Mouse (Mus musculus) liver, embryonic 12.5 days (tissue): ENCODE measurements around the gene Lonp2. TPM values are rescaled to one million over a fixed set of nuclear protein-coding genes. Genes with fewer than 3 reads are reported as not detected.

Experiments used
- ATAC-seq: fragments of 200-750 bp; cut with Nextera tagmentation; 2 replicates; pipeline ENCODE4 v1.8.0; 2017; ENCODE audit warnings: moderate number of reproducible peaks, mild to moderate bottlenecking, moderate library complexity
- H3K27ac ChIP-seq: fragments of 300-500 bp; sonication (generic); 2 replicates; pipeline ENCODE4 v1.5.1; 2016; ENCODE audit warnings: mild to moderate bottlenecking
- H3K27me3 ChIP-seq: fragments of 300-500 bp; sonication (generic); replicated peaks from 2 replicates; pipeline ENCODE4 v1.6.1; 2016; ENCODE audit warnings: mild to moderate bottlenecking, moderate library complexity
- H3K36me3 ChIP-seq: fragments of 300-500 bp; sonication (generic); 2 replicates; pipeline ENCODE4 v1.6.1; 2016; ENCODE audit warnings: mild to moderate bottlenecking, moderate library complexity
- H3K4me1 ChIP-seq: fragments of 300-500 bp; sonication (generic); 2 replicates; pipeline ENCODE4 v1.6.1; 2016
- H3K4me2 ChIP-seq: fragments of 300-500 bp; sonication (generic); 2 replicates; pipeline ENCODE4 v1.6.1; 2016; ENCODE audit warnings: mild to moderate bottlenecking, moderate library complexity
- H3K4me3 ChIP-seq: fragments of 300-500 bp; sonication (generic); 2 replicates; pipeline ENCODE4 v1.5.1; 2016; ENCODE audit warnings: mild to moderate bottlenecking, moderate library complexity
- H3K9ac ChIP-seq: fragments of 300-500 bp; sonication (generic); 2 replicates; pipeline ENCODE4 v1.6.1; 2016; ENCODE audit warnings: mild to moderate bottlenecking, moderate library complexity
- H3K9me3 ChIP-seq: fragments of 300-500 bp; sonication (generic); replicated peaks from 2 replicates; pipeline ENCODE4 v1.6.1; 2016; ENCODE audit warnings: mild to moderate bottlenecking, moderate library complexity
- WGBS: fragments of 180-500 bp; shearing (Covaris S2); methylation state at CpG from one replicate; pipeline ENCODE4 v1.1.7; 2016; ENCODE audit not compliant: insufficient replicate concordance; 5-methylcytosine and 5-hydroxymethylcytosine counted together
- polyA plus RNA-seq: library from polyadenylated mRNA; unstranded; fragments of >200 nt; fragmentation: Nextera tagmentation; extraction: Ambion mirVana; gene quantifications from 2 replicates; pipeline ENCODE4 v1.2.1, GENCODE M21; 2016

Gene Lonp2
- polyA plus RNA-seq, 1 experiment from 2014 or later = 40.1 TPM

GRCm38 (mm10) chr8:86594159-86594796 is 29.6 kb upstream of the Lonp2 start:
- ATAC-seq = no peak
- 52% methylated on average over 3 of the region's 3 CpGs for WGBS

DNA sequence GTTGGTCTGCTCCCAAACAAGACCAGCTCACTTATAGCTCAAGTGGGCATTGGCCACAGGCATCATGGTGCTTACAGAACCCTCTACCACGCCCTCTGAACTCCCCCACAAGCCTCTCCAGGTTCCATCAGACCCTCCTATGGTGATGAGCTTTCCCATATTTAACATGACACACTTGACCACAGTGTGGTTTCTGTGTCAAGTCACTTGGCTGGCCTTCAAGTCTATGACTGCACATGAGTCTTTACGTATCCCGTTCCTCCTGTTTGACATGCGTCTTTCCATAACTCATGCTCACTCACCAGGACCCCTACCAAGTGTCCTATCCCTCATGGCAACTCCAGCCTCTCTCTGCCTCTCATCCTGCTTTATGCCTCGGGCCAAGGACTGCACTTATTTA is 28.2 kb upstream of the Lonp2 start:
- 66% methylated on average over 5 of the region's 5 CpGs for WGBS
- Histone ChIP-seq H3K4me2 (no peak overlapping the region), H3K9ac (no peak overlapping the region), H3K27me3 (no peaks in the 10 kb centered on the region; the same call in 1 of the 2 replicates), H3K27ac (no peak overlapping the region), H3K4me1 (peaks cover 5% of the 10 kb centered on the region; the same call in 1 of the 2 replicates), H3K9me3 (no peaks in the 10 kb centered on the region), H3K36me3 (no peaks in the 10 kb centered on the region), H3K4me3 (no peak overlapping the region)
- ATAC-seq = no peak

More at GRCm38 (mm10) chr8:86594159-86594796, 29.6 kb upstream of the Lonp2 start:
- peaks cover 5% of the 10 kb centered on the region; the same call in 1 of the 2 replicates for H3K4me1 ChIP-seq
- no peaks in the 10 kb centered on the region for H3K9me3 ChIP-seq
- H3K36me3 ChIP-seq = no peaks in the 10 kb centered on the region
- no peak overlapping the region for H3K27ac ChIP-seq
- no peak overlapping the region for H3K4me2 ChIP-seq
- H3K4me3 ChIP-seq = no peak overlapping the region
- H3K9ac ChIP-seq = no peak overlapping the region
- H3K27me3 ChIP-seq = no peaks in the 10 kb centered on the region; the same call in 1 of the 2 replicates

- H3K36me3 ChIP-seq = no peaks in the 10 kb centered on the region
- no peak overlapping the region for H3K27ac ChIP-seq
- H3K27me3 ChIP-seq = no peaks in the 10 kb centered on the region; the same call in 1 of the 2 replicates
- H3K4me3 ChIP-seq = no peak overlapping the region
- H3K9me3 ChIP-seq = no peaks in the 10 kb centered on the region
- no peak overlapping the region for H3K4me2 ChIP-seq
- H3K9ac ChIP-seq = no peak overlapping the region
- ATAC-seq = no peak
- H3K4me1 ChIP-seq = peaks cover 5% of the 10 kb centered on the region; the same call in 1 of the 2 replicates
- 71% methylated on average over 7 of the region's 7 CpGs for WGBS
These were observed 26.2 kb upstream of the Lonp2 start for GRCm38 (mm10) chr8:86597681-86598080.

DNA sequence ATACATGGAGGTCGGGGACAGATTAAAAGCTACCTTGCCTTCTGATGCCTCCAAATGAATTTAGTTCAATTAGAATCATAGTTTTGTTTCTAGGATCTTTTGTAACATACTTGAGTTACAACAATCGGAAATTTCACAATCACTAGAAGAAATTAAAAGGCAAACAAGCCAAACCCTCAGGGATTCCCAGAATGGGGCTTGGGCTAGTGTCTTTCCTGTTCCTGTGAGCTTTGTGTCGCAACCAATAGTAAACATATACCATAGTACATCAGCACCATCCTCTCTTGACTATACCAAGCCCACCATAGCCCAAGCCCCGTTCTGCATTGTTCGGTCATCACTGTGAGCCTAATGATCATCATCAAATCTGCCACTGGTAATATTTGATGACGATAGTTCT is 24.5 kb upstream of the Lonp2 start:
- Histone ChIP-seq H3K27ac (no peak overlapping the region), H3K4me1 (no peaks in the 10 kb centered on the region), H3K4me3 (no peak overlapping the region), H3K9ac (no peak overlapping the region), H3K27me3 (no peaks in the 10 kb centered on the region; the same call in 1 of the 2 replicates), H3K4me2 (no peak overlapping the region), H3K36me3 (no peaks in the 10 kb centered on the region), H3K9me3 (no peaks in the 10 kb centered on the region)
- WGBS = 61% methylated on average over 6 of the region's 6 CpGs
- no peak for ATAC-seq

- Histone ChIP-seq H3K27me3 (no peaks in the 10 kb centered on the region; the same call in 1 of the 2 replicates), H3K27ac (no peak overlapping the region), H3K9me3 (no peaks in the 10 kb centered on the region), H3K9ac (no peak overlapping the region), H3K4me3 (no peak overlapping the region), H3K36me3 (no peaks in the 10 kb centered on the region), H3K4me1 (no peaks in the 10 kb centered on the region), H3K4me2 (no peak overlapping the region)
- 58% methylated on average over 3 of the region's 3 CpGs for WGBS
- ATAC-seq = no peak
These were observed 23.5 kb upstream of the Lonp2 start for GRCm38 (mm10) chr8:86600311-86600710.

DNA sequence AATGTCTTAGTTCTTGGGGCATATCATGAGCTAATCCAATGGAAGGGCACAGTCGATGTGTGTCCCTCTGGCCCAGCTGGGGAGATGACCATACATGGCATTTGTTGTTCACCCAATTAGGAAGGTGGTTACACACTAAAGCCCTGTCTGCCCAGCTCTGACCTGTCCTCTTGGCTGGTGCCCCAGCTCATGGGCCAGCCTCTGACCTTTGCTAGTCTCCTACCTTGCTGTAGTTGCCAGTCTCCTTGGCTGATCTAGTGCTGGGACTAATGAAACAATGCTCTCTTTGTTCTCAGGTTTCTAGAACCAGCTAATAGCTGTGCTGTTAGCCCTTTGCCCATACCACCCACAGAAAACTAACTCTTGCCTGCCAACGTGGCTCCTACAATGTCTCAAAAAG is 20.7 kb upstream of the Lonp2 start:
- H3K4me1 ChIP-seq = no peaks in the 10 kb centered on the region
- no peaks in the 10 kb centered on the region for H3K9me3 ChIP-seq
- 68% methylated on average over 2 of the region's 2 CpGs for WGBS

DNA sequence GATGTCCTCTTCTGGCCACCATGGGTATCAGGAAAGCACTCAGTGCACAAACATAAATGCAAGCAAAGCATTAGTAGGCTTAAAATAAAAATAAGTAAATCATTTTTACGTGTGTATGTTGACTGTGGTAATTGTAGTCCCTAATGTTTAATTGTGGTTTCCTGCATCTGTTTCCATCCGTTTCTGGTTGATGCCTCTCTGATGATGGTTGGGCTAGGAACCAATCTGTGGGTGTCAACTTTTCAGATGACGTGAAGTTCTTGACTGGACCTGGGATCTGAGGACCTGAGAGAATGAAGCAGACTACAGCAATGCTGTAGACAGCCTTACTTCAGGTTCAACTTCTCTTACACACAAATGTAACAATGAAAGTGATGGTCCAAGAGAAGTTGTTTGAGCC is 19.2 kb upstream of the Lonp2 start:
- no peak for ATAC-seq
- H3K4me3 ChIP-seq = no peak overlapping the region
- whole genome bisulfite sequencing = 62% methylated on average over 3 of the region's 3 CpGs
- H3K4me2 ChIP-seq = no peak overlapping the region
- H3K27ac ChIP-seq = no peak overlapping the region
- 0 out of 2 replicates have a peak, but pooled peaks cover 5% of the 10 kb centered on the region for H3K9me3 ChIP-seq
- no peaks in the 10 kb centered on the region; the same call in 1 of the 2 replicates for H3K27me3 ChIP-seq
- H3K36me3 ChIP-seq = no peaks in the 10 kb centered on the region
- H3K4me1 ChIP-seq = no peaks in the 10 kb centered on the region
- H3K9ac ChIP-seq = no peak overlapping the region

More for the DNA sequence above, 20.7 kb upstream of the Lonp2 start:
- Histone ChIP-seq H3K9ac (no peak overlapping the region), H3K36me3 (no peaks in the 10 kb centered on the region), H3K4me3 (no peak overlapping the region), H3K27ac (no peak overlapping the region), H3K27me3 (no peaks in the 10 kb centered on the region; the same call in 1 of the 2 replicates), H3K4me2 (no peak overlapping the region)
- no peak for ATAC-seq

- no peak overlapping the region for H3K9ac ChIP-seq
- H3K4me2 ChIP-seq = no peak overlapping the region
- WGBS = 45% methylated on average over 2 of the region's 2 CpGs
- H3K27ac ChIP-seq = no peak overlapping the region
- H3K36me3 ChIP-seq = no peaks in the 10 kb centered on the region
- H3K9me3 ChIP-seq = no peaks in the 10 kb centered on the region
- ATAC-seq = no peak
- H3K4me1 ChIP-seq = peaks cover 9% of the 10 kb centered on the region
- no peak overlapping the region for H3K4me3 ChIP-seq
- no peaks in the 10 kb centered on the region for H3K27me3 ChIP-seq
These were observed 10.0 kb upstream of the Lonp2 start for GRCm38 (mm10) chr8:86613798-86614197.

GRCm38 (mm10) chr8:86615095-86615769 is 8.6 kb upstream of the Lonp2 start:
- H3K4me3 ChIP-seq = no peak overlapping the region
- H3K27ac ChIP-seq = no peak overlapping the region
- ATAC-seq = no peak
- no peaks in the 10 kb centered on the region for H3K27me3 ChIP-seq
- no peak overlapping the region for H3K4me2 ChIP-seq
- no peak overlapping the region for H3K9ac ChIP-seq
- H3K4me1 ChIP-seq = peaks cover 9% of the 10 kb centered on the region
- no peaks in the 10 kb centered on the region for H3K36me3 ChIP-seq
- WGBS = 76% methylated on average over 6 of the region's 6 CpGs
- no peaks in the 10 kb centered on the region for H3K9me3 ChIP-seq

GRCm38 (mm10) chr8:86617759-86618387 is 6.0 kb upstream of the Lonp2 start:
- Histone ChIP-seq H3K36me3 (no peaks in the 10 kb centered on the region), H3K9me3 (no peaks in the 10 kb centered on the region), H3K4me1 (peaks cover 9% of the 10 kb centered on the region), H3K4me2 (no peak overlapping the region), H3K9ac (no peak overlapping the region), H3K4me3 (no peak overlapping the region), H3K27ac (no peak overlapping the region), H3K27me3 (no peaks in the 10 kb centered on the region)
- ATAC-seq = no peak
- 20% methylated on average over 7 of the region's 7 CpGs for WGBS

DNA sequence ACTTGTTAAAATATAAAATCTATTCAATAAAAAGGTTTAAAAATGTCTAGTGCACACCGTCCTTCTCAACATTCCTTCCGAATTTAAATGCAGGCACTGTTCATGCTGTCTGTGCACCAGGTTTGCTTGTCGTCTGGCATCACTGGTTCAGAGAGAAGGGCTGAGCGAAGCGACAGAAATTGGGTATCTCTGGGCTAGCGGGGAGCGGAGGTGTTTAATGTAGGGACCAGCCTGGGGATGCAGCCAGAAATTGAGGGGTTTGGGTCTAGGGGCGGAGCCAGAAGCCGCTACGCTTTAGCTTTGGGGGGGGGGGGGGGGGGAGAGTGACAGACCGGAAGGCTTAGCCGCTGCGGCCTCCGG is 312 bp upstream of the Lonp2 start:
- WGBS = 0% methylated on average over 10 of the region's 14 CpGs
- Histone ChIP-seq H3K27ac (peak overlapping the region; percentile 86), H3K36me3 (no peaks in the 10 kb centered on the region), H3K9ac (peak overlapping the region; percentile 68), H3K4me3 (peak overlapping the region; percentile 86), H3K27me3 (no peaks in the 10 kb centered on the region), H3K4me2 (peak overlapping the region; percentile 95), H3K4me1 (peaks cover 19% of the 10 kb centered on the region), H3K9me3 (no peaks in the 10 kb centered on the region)
- no peak for ATAC-seq

GRCm38 (mm10) chr8:86624915-86625314 is 1.1 kb downstream of the Lonp2 start:
- Histone ChIP-seq H3K9me3 (no peaks in the 10 kb centered on the region), H3K27me3 (no peaks in the 10 kb centered on the region), H3K4me2 (peak overlapping the region; percentile 95), H3K36me3 (no peaks in the 10 kb centered on the region), H3K4me3 (peak overlapping the region; percentile 86), H3K27ac (peak overlapping the region; percentile 86; the same call in 1 of the 2 replicates), H3K9ac (peak overlapping the region; percentile 85), H3K4me1 (peaks cover 21% of the 10 kb centered on the region)
- no peak for ATAC-seq
- WGBS = 28% methylated on average over 7 of the region's 7 CpGs
